Mouse (Mus musculus): Measurements from ENCODE around the gene Tmem198. TPM values are rescaled to one million over a fixed set of nuclear protein-coding genes. Genes with fewer than 3 reads are reported as not detected.

The Tmem198 gene
- polyA plus RNA-seq, 1 experiment from 2014 or later, result 11.6 TPM

- H3K9me3 ChIP-seq (ENCODE audit: control insufficient read depth, low read length), result no peaks in the 10 kb centered on the region
- WGBS, result 2% methylated on average over 13 of the region's 14 CpGs
- H3K27me3 ChIP-seq (ENCODE audit: control insufficient read depth, insufficient read depth, low read length), result peaks cover 34% of the 10 kb centered on the region
- peaks cover 46% of the 10 kb centered on the region for H3K4me1 ChIP-seq (replicated peaks; ENCODE audit: control insufficient read depth, insufficient read depth, low read length)
- DNase-seq (ENCODE audit: low spot score) (peak; percentile 46), ATAC-seq (ENCODE audit: low FRiP score) (no peak)
- H3K4me3 ChIP-seq (ENCODE audit: low read depth, low read length), result no peak overlapping the region
- peak overlapping the region; percentile 23 for H3K4me2 ChIP-seq (replicated peaks; ENCODE audit: low read depth, low read length)
- H3K9ac ChIP-seq (ENCODE audit: low read depth, low read length), result peak overlapping the region; percentile 40; the same call in 1 of the 2 replicates
- peak overlapping the region; percentile 54 for H3K27ac ChIP-seq (ENCODE audit: low read depth, low read length)
- H3K36me3 ChIP-seq (ENCODE audit: control insufficient read depth, insufficient read depth, low read length), result peaks cover 2% of the 10 kb centered on the region; the same call in 1 of the 2 replicates
Observed at GRCm38 (mm10) chr1:75448937-75449336, 30.4 kb upstream of the Tmem198 start.

- peak; percentile 38 for DNase-seq (ENCODE audit: low spot score)
- Histone ChIP-seq H3K4me1 (replicated peaks; ENCODE audit: control insufficient read depth, insufficient read depth, low read length) (peaks cover 43% of the 10 kb centered on the region), H3K9ac (ENCODE audit: low read depth, low read length) (peak overlapping the region; percentile 55)
Observed at GRCm38 (mm10) chr1:75449377-75450135, 29.8 kb upstream of the Tmem198 start.

GRCm38 (mm10) chr1:75450314-75451005, 28.9 kb upstream of the Tmem198 start, which contains the start of gene Asic4:
Asic4 (plus strand) TSS chr1:75450436.
- H3K4me3 ChIP-seq (ENCODE audit: low read depth, low read length), result peak within 1 kb of the TSS; percentile 34
- 1% methylated on average over 35 of the region's 35 CpGs for WGBS
- ATAC-seq (ENCODE audit: low FRiP score), result no peak

More at GRCm38 (mm10) chr1:75449377-75450135, 29.8 kb upstream of the Tmem198 start:
- 0% methylated on average over 8 of the region's 8 CpGs for WGBS
- Histone ChIP-seq H3K4me3 (ENCODE audit: low read depth, low read length) (peak overlapping the region; percentile 34; the same call in 1 of the 2 replicates), H3K36me3 (ENCODE audit: control insufficient read depth, insufficient read depth, low read length) (peaks cover 2% of the 10 kb centered on the region; the same call in 1 of the 2 replicates), H3K4me2 (replicated peaks; ENCODE audit: low read depth, low read length) (peak overlapping the region; percentile 71), H3K27me3 (ENCODE audit: control insufficient read depth, insufficient read depth, low read length) (peaks cover 34% of the 10 kb centered on the region), H3K27ac (ENCODE audit: low read depth, low read length) (peak overlapping the region; percentile 60), H3K9me3 (ENCODE audit: control insufficient read depth, low read length) (no peaks in the 10 kb centered on the region)
- no peak for ATAC-seq (ENCODE audit: low FRiP score)

GRCm38 (mm10) chr1:75451900-75452299, 27.4 kb upstream of the Tmem198 start:
- Histone ChIP-seq H3K4me1 (replicated peaks; ENCODE audit: control insufficient read depth, insufficient read depth, low read length) (peaks cover 34% of the 10 kb centered on the region), H3K4me3 (ENCODE audit: low read depth, low read length) (peak overlapping the region; percentile 34; the same call in 1 of the 2 replicates), H3K4me2 (replicated peaks; ENCODE audit: low read depth, low read length) (peak overlapping the region; percentile 27), H3K36me3 (ENCODE audit: control insufficient read depth, insufficient read depth, low read length) (peaks cover 2% of the 10 kb centered on the region; the same call in 1 of the 2 replicates), H3K9me3 (ENCODE audit: control insufficient read depth, low read length) (no peaks in the 10 kb centered on the region), H3K27me3 (ENCODE audit: control insufficient read depth, insufficient read depth, low read length) (peaks cover 37% of the 10 kb centered on the region), H3K27ac (ENCODE audit: low read depth, low read length) (no peak overlapping the region), H3K9ac (ENCODE audit: low read depth, low read length) (no peak overlapping the region)
- 68% methylated on average over 4 of the region's 5 CpGs for WGBS
- DNase-seq (ENCODE audit: low spot score) (no peak), ATAC-seq (ENCODE audit: low FRiP score) (no peak)

More at GRCm38 (mm10) chr1:75450314-75451005, 28.9 kb upstream of the Tmem198 start, which contains the start of gene Asic4:
- DNase-seq (ENCODE audit: low spot score), result peak; percentile 62
- Histone ChIP-seq H3K9ac (ENCODE audit: low read depth, low read length) (peak within 1 kb of the TSS; percentile 55), H3K27me3 (ENCODE audit: control insufficient read depth, insufficient read depth, low read length) (peaks cover 34% of the 10 kb centered on the region), H3K27ac (ENCODE audit: low read depth, low read length) (peak within 1 kb of the TSS; percentile 60), H3K4me1 (replicated peaks; ENCODE audit: control insufficient read depth, insufficient read depth, low read length) (peaks cover 44% of the 10 kb centered on the region), H3K36me3 (ENCODE audit: control insufficient read depth, insufficient read depth, low read length) (peaks cover 2% of the 10 kb centered on the region; the same call in 1 of the 2 replicates), H3K4me2 (replicated peaks; ENCODE audit: low read depth, low read length) (peak within 1 kb of the TSS; percentile 71), H3K9me3 (ENCODE audit: control insufficient read depth, low read length) (no peaks in the 10 kb centered on the region)

- Histone ChIP-seq H3K9ac (ENCODE audit: low read depth, low read length) (no peak overlapping the region), H3K4me1 (replicated peaks; ENCODE audit: control insufficient read depth, insufficient read depth, low read length) (peaks cover 15% of the 10 kb centered on the region), H3K36me3 (ENCODE audit: control insufficient read depth, insufficient read depth, low read length) (peaks cover under 1% of the 10 kb centered on the region; the same call in 1 of the 2 replicates), H3K4me2 (replicated peaks; ENCODE audit: low read depth, low read length) (no peak overlapping the region), H3K9me3 (ENCODE audit: control insufficient read depth, low read length) (no peaks in the 10 kb centered on the region), H3K4me3 (ENCODE audit: low read depth, low read length) (no peak overlapping the region), H3K27me3 (ENCODE audit: control insufficient read depth, insufficient read depth, low read length) (peaks cover 21% of the 10 kb centered on the region), H3K27ac (ENCODE audit: low read depth, low read length) (peak overlapping the region; percentile 49; the same call in 1 of the 2 replicates)
- DNase-seq (ENCODE audit: low spot score), result no peak
- WGBS, result 77% methylated on average over 3 of the region's 3 CpGs
- no peak for ATAC-seq (ENCODE audit: low FRiP score)
Observed at GRCm38 (mm10) chr1:75455433-75455832, 23.9 kb upstream of the Tmem198 start.

- WGBS, result 19% methylated on average over 5 of the region's 5 CpGs
- Histone ChIP-seq H3K27ac (ENCODE audit: low read depth, low read length) (peak overlapping the region; percentile 49; the same call in 1 of the 2 replicates), H3K36me3 (ENCODE audit: control insufficient read depth, insufficient read depth, low read length) (no peaks in the 10 kb centered on the region), H3K9ac (ENCODE audit: low read depth, low read length) (no peak overlapping the region), H3K4me1 (replicated peaks; ENCODE audit: control insufficient read depth, insufficient read depth, low read length) (peaks cover 10% of the 10 kb centered on the region), H3K4me3 (ENCODE audit: low read depth, low read length) (no peak overlapping the region), H3K27me3 (ENCODE audit: control insufficient read depth, insufficient read depth, low read length) (peaks cover 16% of the 10 kb centered on the region), H3K9me3 (ENCODE audit: control insufficient read depth, low read length) (no peaks in the 10 kb centered on the region), H3K4me2 (replicated peaks; ENCODE audit: low read depth, low read length) (no peak overlapping the region)
- DNase-seq (ENCODE audit: low spot score), result peak; percentile 35
- ATAC-seq (ENCODE audit: low FRiP score), result peak; percentile 72
Observed at GRCm38 (mm10) chr1:75455948-75456347, 23.4 kb upstream of the Tmem198 start.

GRCm38 (mm10) chr1:75456746-75457564, 22.4 kb upstream of the Tmem198 start:
- Histone ChIP-seq H3K4me1 (replicated peaks; ENCODE audit: control insufficient read depth, insufficient read depth, low read length) (peaks cover 9% of the 10 kb centered on the region), H3K9ac (ENCODE audit: low read depth, low read length) (no peak overlapping the region)

GRCm38 (mm10) chr1:75457710-75458024, 21.7 kb upstream of the Tmem198 start:
- Histone ChIP-seq H3K9ac (ENCODE audit: low read depth, low read length) (peak overlapping the region; percentile 52; the same call in 1 of the 2 replicates), H3K9me3 (ENCODE audit: control insufficient read depth, low read length) (no peaks in the 10 kb centered on the region), H3K4me3 (ENCODE audit: low read depth, low read length) (no peak overlapping the region), H3K27me3 (ENCODE audit: control insufficient read depth, insufficient read depth, low read length) (peaks cover 6% of the 10 kb centered on the region), H3K36me3 (ENCODE audit: control insufficient read depth, insufficient read depth, low read length) (no peaks in the 10 kb centered on the region), H3K4me2 (replicated peaks; ENCODE audit: low read depth, low read length) (peak overlapping the region; percentile 14), H3K4me1 (replicated peaks; ENCODE audit: control insufficient read depth, insufficient read depth, low read length) (peaks cover 9% of the 10 kb centered on the region), H3K27ac (ENCODE audit: low read depth, low read length) (peak overlapping the region; percentile 60)
- DNase-seq (ENCODE audit: low spot score) (no peak), ATAC-seq (ENCODE audit: low FRiP score) (peak; percentile 61)
- 5% methylated on average over 9 of the region's 10 CpGs for WGBS

More at GRCm38 (mm10) chr1:75456746-75457564, 22.4 kb upstream of the Tmem198 start:
- no peaks in the 10 kb centered on the region for H3K9me3 ChIP-seq (ENCODE audit: control insufficient read depth, low read length)
- DNase-seq (ENCODE audit: low spot score) (peak; percentile 53), ATAC-seq (ENCODE audit: low FRiP score) (no peak)
- peak overlapping the region; percentile 60 for H3K27ac ChIP-seq (ENCODE audit: low read depth, low read length)
- WGBS, result 8% methylated on average over 14 of the region's 14 CpGs
- peaks cover 6% of the 10 kb centered on the region for H3K27me3 ChIP-seq (ENCODE audit: control insufficient read depth, insufficient read depth, low read length)
- H3K4me3 ChIP-seq (ENCODE audit: low read depth, low read length), result no peak overlapping the region
- no peak overlapping the region for H3K4me2 ChIP-seq (replicated peaks; ENCODE audit: low read depth, low read length)
- no peaks in the 10 kb centered on the region for H3K36me3 ChIP-seq (ENCODE audit: control insufficient read depth, insufficient read depth, low read length)

Measured in hindbrain, embryonic 11.5 days (tissue).